Mouse (Mus musculus) small intestine, adult 2 months (tissue): ENCODE measurements around the gene Gm20390. TPM values are rescaled to one million over a fixed set of nuclear protein-coding genes. Genes with fewer than 3 reads are reported as not detected.

ENCODE experiments used
- H3K27ac ChIP-seq: fragments of 200-500 bp; 2 replicates; pipeline ENCODE4 v1.5.1; 2012; ENCODE audit warnings: low read depth, low read length, control low read depth, inconsistent platforms; ENCODE audit not compliant: insufficient read depth
- H3K27me3 ChIP-seq: fragments of 200-500 bp; 2 replicates; pipeline ENCODE4 v1.6.1; 2012; ENCODE audit warnings: mild to moderate bottlenecking, moderate library complexity, low read length, inconsistent platforms; ENCODE audit not compliant: control insufficient read depth, insufficient read depth
- H3K36me3 ChIP-seq: fragments of 200-500 bp; 2 replicates; pipeline ENCODE4 v1.6.1; 2012; ENCODE audit warnings: mild to moderate bottlenecking, low read length, control low read depth, inconsistent platforms; ENCODE audit not compliant: control insufficient read depth, insufficient read depth
- H3K4me1 ChIP-seq: fragments of 200-500 bp; 2 replicates; pipeline ENCODE4 v1.6.1; 2012; ENCODE audit warnings: low read length, inconsistent platforms, mixed read lengths; ENCODE audit not compliant: control insufficient read depth, insufficient read depth, insufficient read length
- H3K4me3 ChIP-seq: fragments of 200-500 bp; 2 replicates; pipeline ENCODE4 v1.5.1; 2012; ENCODE audit warnings: low read depth, mild to moderate bottlenecking, control low read depth, inconsistent platforms, low read length, moderate library complexity
- CTCF ChIP-seq: fragments of 200-500 bp; IDR thresholded peaks from 2 replicates; pipeline ENCODE4 v1.5.1; 2012; ENCODE audit warnings: low read depth, mild to moderate bottlenecking, control low read depth, inconsistent platforms, low read length, moderate library complexity, mixed read lengths; ENCODE audit not compliant: insufficient replicate concordance, insufficient read length; ENCODE audit errors: extremely low read depth
- POLR2A ChIP-seq: fragments of 200-500 bp; IDR thresholded peaks from 2 replicates; pipeline ENCODE4 v1.6.1; 2012; ENCODE audit warnings: low read depth, mild to moderate bottlenecking, control low read depth, inconsistent platforms, low read length, moderate library complexity
- WGBS: fragments of 180-500 bp; shearing (Covaris S2); methylation state at CpG from one replicate; pipeline ENCODE4 v1.1.7; 2018; 5-methylcytosine and 5-hydroxymethylcytosine counted together
- polyA plus RNA-seq: library from polyadenylated mRNA; depleted of rRNA; stranded (reverse); fragments of >200 nt; gene quantifications from 2 replicates; pipeline ENCODE4 v1.2.3, GENCODE M21; 2012

Gene Gm20390
- polyA plus RNA-seq, 1 experiment, result 8.5 TPM

- no peak for TF ChIP-seq POLR2A
- no peak for TF ChIP-seq CTCF
- no peak overlapping the region for H3K27ac ChIP-seq
- H3K36me3 ChIP-seq, result peaks cover 20% of the 10 kb centered on the region
- H3K27me3 ChIP-seq, result no peaks in the 10 kb centered on the region
- H3K4me3 ChIP-seq, result no peak overlapping the region
- WGBS, result 84% methylated on average over 6 of the region's 6 CpGs
- H3K4me1 ChIP-seq, result peaks cover 2% of the 10 kb centered on the region
Measured at GRCm38 (mm10) chr11:93965391-93965790, 2.7 kb downstream of the Gm20390 start.

GRCm38 (mm10) chr11:93963013-93963412 is 5.1 kb downstream of the Gm20390 start:
- peaks cover 2% of the 10 kb centered on the region for H3K4me1 ChIP-seq
- TF ChIP-seq CTCF (no peak), POLR2A (no peak)
- H3K27me3 ChIP-seq, result no peaks in the 10 kb centered on the region
- H3K36me3 ChIP-seq, result peaks cover 23% of the 10 kb centered on the region
- WGBS, result 83% methylated on average over 4 of the region's 4 CpGs
- no peak overlapping the region for H3K27ac ChIP-seq
- H3K4me3 ChIP-seq, result no peak overlapping the region

- Histone ChIP-seq H3K36me3 (peaks cover 23% of the 10 kb centered on the region), H3K4me3 (no peak overlapping the region), H3K4me1 (peaks cover 6% of the 10 kb centered on the region), H3K27ac (peak overlapping the region; percentile 89), H3K27me3 (no peaks in the 10 kb centered on the region)
- 64% methylated on average over 6 of the region's 6 CpGs for WGBS
- TF ChIP-seq CTCF (no peak), POLR2A (no peak)
Measured at GRCm38 (mm10) chr11:93961482-93961881, 6.6 kb downstream of the Gm20390 start.

GRCm38 (mm10) chr11:93957746-93958145 is 10.3 kb downstream of the Gm20390 start:
- Histone ChIP-seq H3K27me3 (no peaks in the 10 kb centered on the region), H3K4me3 (no peak overlapping the region), H3K27ac (no peak overlapping the region), H3K36me3 (peaks cover 12% of the 10 kb centered on the region), H3K4me1 (peaks cover 12% of the 10 kb centered on the region)
- no peak for TF ChIP-seq POLR2A
- no peak for TF ChIP-seq CTCF
- WGBS, result 83% methylated on average over 4 of the region's 4 CpGs

- Histone ChIP-seq H3K4me3 (no peak overlapping the region), H3K27ac (no peak overlapping the region), H3K27me3 (no peaks in the 10 kb centered on the region), H3K36me3 (peaks cover 15% of the 10 kb centered on the region), H3K4me1 (peaks cover 12% of the 10 kb centered on the region)
- 77% methylated on average over 2 of the region's 2 CpGs for WGBS
- TF ChIP-seq CTCF (no peak), POLR2A (no peak)
Measured at GRCm38 (mm10) chr11:93957031-93957555, 11.0 kb downstream of the Gm20390 start.

GRCm38 (mm10) chr11:93956159-93956558 is 11.9 kb downstream of the Gm20390 start, which contains the start of gene Nme2:
TSS of gene Nme2 (minus strand) at chr11:93956259.
- no peak for TF ChIP-seq CTCF
- TF ChIP-seq POLR2A, result no peak
- WGBS, result 1% methylated on average over 6 of the region's 6 CpGs
- peaks cover 13% of the 10 kb centered on the region for H3K36me3 ChIP-seq
- H3K27ac ChIP-seq, result peak within 1 kb of the TSS; percentile 73
- peaks cover 9% of the 10 kb centered on the region for H3K4me1 ChIP-seq
- H3K4me3 ChIP-seq, result peak within 1 kb of the TSS; percentile 80
- H3K27me3 ChIP-seq, result no peaks in the 10 kb centered on the region

- peak overlapping the region; percentile 80 for H3K4me3 ChIP-seq
- under 1% methylated on average over 66 of the region's 67 CpGs for WGBS
- H3K27me3 ChIP-seq, result no peaks in the 10 kb centered on the region
- peaks cover 9% of the 10 kb centered on the region for H3K4me1 ChIP-seq
- peaks cover 14% of the 10 kb centered on the region for H3K36me3 ChIP-seq
- peak overlapping the region; percentile 73 for H3K27ac ChIP-seq
- TF ChIP-seq POLR2A (no peak), CTCF (no peak)
Measured at GRCm38 (mm10) chr11:93955256-93956150, 12.6 kb downstream of the Gm20390 start.
